Mouse (Mus musculus): ENCODE data around the gene Gm11127. TPM values are rescaled to one million over a fixed set of nuclear protein-coding genes. Genes with fewer than 3 reads are reported as not detected.
"Not testable (repeated sequence)": the region's sequence is repeated elsewhere in the genome, so short reads cannot be mapped to it uniquely, and the experiment has no call there.

Gm11127 gene
- total RNA-seq, 2 experiments from 2014 or later = not detected

DNA sequence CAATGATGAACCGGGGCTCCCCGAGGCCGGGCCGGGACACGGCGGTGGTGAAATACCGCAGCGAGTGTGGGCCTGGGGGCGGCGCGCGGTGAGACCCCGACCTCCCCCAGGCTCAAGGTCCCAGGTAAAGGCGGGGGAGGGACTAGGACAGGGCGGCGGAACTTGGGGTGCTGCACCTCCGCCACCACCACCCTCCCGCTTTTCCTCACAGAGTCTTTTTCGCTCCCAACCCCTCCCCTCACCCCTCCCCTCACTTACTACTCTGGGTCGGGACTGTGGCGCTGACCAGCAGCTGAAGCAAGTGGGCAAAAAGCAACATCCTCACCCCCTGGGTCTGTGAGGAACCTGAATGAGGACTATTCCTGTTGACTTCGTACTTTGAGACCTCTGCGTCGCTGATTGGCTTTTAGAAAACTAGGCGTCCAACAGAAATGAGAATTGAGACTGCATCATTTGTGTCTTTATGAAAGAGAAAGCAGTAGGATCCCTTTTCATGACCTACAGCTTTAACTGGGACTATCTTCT is 25.8 kb downstream of the Gm11127 start, which contains the start of gene H2-T23:
H2-T23 (minus strand) TSS at position 505 of the 525 bp plus-strand sequence.
- peak; percentile 68 for ATAC-seq (replicated peaks; ENCODE audit: low FRiP score, poor library complexity, severe bottlenecking)

DNA sequence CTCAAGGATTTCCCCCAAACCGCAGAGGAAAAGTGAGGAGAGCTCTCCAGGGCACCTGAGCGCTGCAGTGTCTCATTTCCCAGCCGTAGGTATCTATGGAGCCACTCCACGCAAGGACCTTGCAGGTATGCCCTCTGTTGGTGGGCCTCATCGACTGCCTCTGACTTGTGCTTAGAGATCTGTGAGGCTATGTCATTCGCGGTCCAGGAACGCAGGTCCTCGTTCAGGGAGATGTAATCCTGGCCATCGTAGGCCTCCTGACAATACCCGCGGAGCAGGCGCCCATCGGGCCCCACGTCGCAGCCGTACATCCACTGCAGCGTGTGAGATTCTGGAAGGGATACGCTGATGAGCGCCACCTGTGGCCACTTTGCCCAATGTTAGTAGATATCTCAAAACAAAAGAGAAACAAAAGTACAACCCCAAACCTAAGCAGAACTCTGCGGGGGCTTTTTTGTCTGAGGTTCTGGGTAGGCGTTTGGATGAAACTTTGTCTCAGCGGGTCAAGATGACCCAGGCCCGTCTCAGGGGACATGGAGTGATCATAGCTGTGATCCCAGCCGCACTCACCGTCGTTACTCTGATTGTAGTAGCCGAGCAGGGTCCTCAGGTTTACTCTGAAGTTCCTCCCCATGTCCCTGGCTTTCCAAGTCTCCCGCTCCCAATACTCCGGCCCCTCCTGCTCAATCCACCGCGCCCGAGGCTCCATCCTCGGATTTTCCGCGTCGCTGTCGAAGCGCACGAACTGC is 26.4 kb downstream of the Gm11127 start:
- peak; percentile 79 for ATAC-seq (replicated peaks; ENCODE audit: low FRiP score, poor library complexity, severe bottlenecking)

GRCm38 (mm10) chr17:36030703-36031582 is 27.2 kb downstream of the Gm11127 start:
- ATAC-seq (replicated peaks; ENCODE audit: low FRiP score, poor library complexity, severe bottlenecking) = not testable (repeated sequence)

GRCm38 (mm10) chr17:36030046-36030702 is 28.0 kb downstream of the Gm11127 start:
- peak; percentile 78 for ATAC-seq (replicated peaks; ENCODE audit: low FRiP score, poor library complexity, severe bottlenecking)

DNA sequence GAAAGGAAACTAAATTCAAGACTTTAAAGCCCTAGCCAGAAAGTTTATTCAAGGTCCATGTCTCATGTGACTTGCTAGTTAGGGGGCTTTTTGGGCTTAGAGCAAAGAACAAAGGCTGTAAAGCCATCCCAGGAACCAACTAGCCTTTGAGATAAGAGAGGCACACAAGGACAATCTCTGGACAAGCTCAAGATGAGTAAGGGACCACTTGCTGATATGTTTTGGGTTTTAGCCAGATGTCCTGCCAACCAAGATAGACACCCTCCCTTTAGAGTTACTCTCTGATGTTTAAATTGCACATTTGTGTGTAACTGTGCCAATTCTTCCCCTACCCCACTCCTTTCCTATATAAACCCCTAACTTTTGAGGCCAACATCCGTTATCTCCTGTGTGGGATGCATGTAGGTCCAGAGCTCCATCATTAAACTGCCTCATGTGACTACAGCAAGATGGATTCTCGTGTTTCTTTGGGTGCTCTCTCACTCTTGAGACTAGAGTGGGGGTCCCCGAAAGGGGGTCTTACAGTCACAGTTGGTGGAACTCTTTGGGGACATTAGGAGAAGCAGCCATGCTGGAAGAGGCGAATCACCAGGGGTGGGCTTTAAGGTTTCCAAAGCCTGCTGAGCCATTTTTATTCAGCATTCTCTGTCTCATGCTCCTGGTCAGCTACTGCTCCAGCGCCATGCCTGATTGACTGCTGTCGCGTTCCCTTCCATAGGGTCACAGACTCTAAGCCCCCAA is 29.1 kb downstream of the Gm11127 start:
- no peak for ATAC-seq (replicated peaks; ENCODE audit: low FRiP score, poor library complexity, severe bottlenecking)

GRCm38 (mm10) chr17:36027663-36028062 is 30.5 kb downstream of the Gm11127 start:
- no peak for ATAC-seq (replicated peaks; ENCODE audit: low FRiP score, poor library complexity, severe bottlenecking)

- no peak for ATAC-seq (replicated peaks; ENCODE audit: low FRiP score, poor library complexity, severe bottlenecking)
Observed at GRCm38 (mm10) chr17:36025901-36026300, 32.3 kb downstream of the Gm11127 start.

- ATAC-seq (replicated peaks; ENCODE audit: low FRiP score, poor library complexity, severe bottlenecking) = no peak
Observed at GRCm38 (mm10) chr17:36025197-36025596, 33.0 kb downstream of the Gm11127 start.

DNA sequence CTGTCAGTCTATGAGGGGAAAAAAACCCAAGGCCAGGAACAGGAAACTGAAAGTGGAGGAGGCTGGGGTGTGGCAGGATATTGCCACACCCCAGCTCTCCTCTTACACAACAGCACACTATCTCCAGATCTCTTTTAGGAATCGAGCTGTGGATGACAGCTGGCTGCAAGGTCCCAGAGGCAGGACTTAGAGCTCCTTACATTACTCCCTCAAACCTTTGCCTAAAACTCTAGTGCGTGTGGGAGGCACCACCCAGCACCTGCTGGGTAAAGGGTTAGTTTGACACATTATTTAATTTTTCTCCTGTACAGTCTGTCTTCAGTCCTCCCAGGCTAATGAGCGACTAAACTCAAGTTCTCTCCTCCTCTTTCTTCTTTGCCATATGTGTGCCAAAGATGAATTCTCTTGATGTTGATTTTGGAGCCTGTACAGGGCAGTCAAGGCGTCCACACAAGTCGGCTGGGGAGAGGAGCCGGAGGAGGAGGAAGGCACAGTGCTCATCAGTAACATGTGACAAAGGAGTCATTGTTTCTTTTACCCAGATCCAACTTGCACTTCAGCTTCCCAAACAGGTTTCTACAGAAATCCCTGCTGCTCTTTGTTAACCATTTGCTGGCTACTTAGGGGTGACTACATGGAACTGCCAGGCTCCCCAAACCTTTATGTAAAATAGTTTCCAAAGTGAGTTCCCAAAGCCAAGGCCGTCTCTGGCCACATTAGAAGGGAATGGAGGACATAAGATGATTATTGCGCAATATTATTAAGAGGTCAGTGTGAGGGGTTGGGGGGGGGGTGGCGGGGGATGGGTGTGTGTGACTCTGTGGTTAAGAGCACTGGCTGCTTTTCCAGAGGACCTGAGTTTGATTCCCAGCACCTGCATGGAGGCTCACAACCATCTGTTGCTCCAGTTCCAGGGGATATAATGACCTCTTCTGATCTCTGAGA is 34.2 kb downstream of the Gm11127 start:
- peak; percentile 38 for ATAC-seq (replicated peaks; ENCODE audit: low FRiP score, poor library complexity, severe bottlenecking)

- no peak for ATAC-seq (replicated peaks; ENCODE audit: low FRiP score, poor library complexity, severe bottlenecking)
Observed at GRCm38 (mm10) chr17:36022922-36023321, 35.2 kb downstream of the Gm11127 start.

GRCm38 (mm10) chr17:36022098-36022497 is 36.1 kb downstream of the Gm11127 start:
- ATAC-seq (replicated peaks; ENCODE audit: low FRiP score, poor library complexity, severe bottlenecking) = no peak

GRCm38 (mm10) chr17:36021309-36021708 is 36.9 kb downstream of the Gm11127 start:
- ATAC-seq (replicated peaks; ENCODE audit: low FRiP score, poor library complexity, severe bottlenecking) = no peak

GRCm38 (mm10) chr17:36020191-36021073 is 37.7 kb downstream of the Gm11127 start, which contains the start of gene H2-T24:
Gene H2-T24 (minus strand): TSS chr17:36020560.
- peak; percentile 85 for ATAC-seq (replicated peaks; ENCODE audit: low FRiP score, poor library complexity, severe bottlenecking)

DNA sequence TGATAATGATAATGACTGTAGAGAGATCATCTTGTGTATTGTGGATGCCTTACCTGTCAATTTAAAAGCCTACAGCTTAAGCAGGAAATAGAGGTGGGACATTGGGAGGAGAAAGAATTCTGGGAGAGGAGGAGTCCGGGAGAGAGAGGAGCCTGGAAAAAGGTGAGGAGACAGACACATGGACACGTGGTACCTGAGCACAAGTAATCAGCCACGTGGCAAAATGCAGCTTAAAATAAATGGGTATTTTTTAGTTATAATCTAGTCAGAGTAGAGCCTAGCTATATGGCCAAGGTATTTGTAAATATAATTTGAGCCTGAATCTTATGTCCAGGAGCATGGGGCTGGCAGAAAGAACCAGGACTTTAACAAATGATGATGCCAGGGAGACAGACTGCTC is 38.7 kb downstream of the Gm11127 start:
- no peak for ATAC-seq (replicated peaks; ENCODE audit: low FRiP score, poor library complexity, severe bottlenecking)

GRCm38 (mm10) chr17:36018979-36019378 is 39.2 kb downstream of the Gm11127 start:
- no peak for ATAC-seq (replicated peaks; ENCODE audit: low FRiP score, poor library complexity, severe bottlenecking)

DNA sequence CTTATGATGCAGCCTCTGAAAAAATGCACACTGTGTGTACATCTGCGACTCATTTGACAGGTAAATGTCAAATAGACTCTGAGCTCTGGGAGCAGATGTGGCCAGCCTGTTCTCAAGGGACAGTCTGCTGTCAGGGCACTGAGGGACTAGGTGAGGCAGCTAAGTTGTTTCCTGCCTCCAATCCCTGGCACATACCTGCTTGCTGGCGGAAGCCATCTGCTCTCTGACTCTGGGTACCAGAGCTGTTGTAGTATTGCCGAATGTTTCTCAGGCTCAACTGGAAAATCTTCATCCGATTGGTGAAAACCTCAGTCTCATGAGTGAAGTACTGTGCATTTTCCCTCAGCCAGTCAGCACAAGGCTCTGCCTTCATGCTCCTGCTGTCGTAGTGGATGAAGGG is 41.1 kb downstream of the Gm11127 start:
- ATAC-seq (replicated peaks; ENCODE audit: low FRiP score, poor library complexity, severe bottlenecking) = no peak

DNA sequence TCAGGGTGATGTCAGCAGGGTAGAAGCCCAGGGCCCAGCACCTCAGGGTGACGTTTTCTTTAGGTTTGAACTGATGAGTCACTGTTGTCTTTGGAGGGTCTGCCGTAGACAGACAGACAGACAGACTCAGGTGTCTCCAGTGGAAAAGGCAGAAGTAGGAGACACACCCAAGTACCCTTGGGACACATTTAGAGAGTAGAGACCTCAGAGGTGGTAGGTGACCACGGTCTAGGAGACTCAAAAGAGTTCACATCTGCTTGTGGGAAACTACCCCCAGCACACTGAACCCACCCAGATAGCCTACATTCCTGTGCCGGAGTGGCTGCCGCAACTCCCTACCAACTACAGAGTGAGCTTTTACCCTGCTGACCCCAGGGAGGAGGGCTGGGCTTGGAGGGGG is 43.2 kb downstream of the Gm11127 start:
- ATAC-seq (replicated peaks; ENCODE audit: low FRiP score, poor library complexity, severe bottlenecking) = no peak
